Mouse (Mus musculus) layer of hippocampus, adult 2 months (tissue): Measurements from ENCODE around the gene Dgki. TPM values are rescaled to one million over a fixed set of nuclear protein-coding genes. Genes with fewer than 3 reads are reported as not detected.

ENCODE experiments used
- DNase-seq, 2 experiments: peaks; one replicate each; pipeline ENCODE4 v3.0.0; 2022; ENCODE audit warnings: low spot score in 2 of 2
- H3K27ac ChIP-seq: fragments of 200-600 bp; 2 replicates; pipeline ENCODE4 v1.8.1; 2022
- H3K4me3 ChIP-seq: fragments of 200-600 bp; 2 replicates; pipeline ENCODE4 v1.8.1; 2022; ENCODE audit warnings: mild to moderate bottlenecking
- CTCF ChIP-seq: fragments of 200-600 bp; conservative IDR thresholded peaks from 2 replicates; pipeline ENCODE4 v1.8.1; 2022; ENCODE audit warnings: antibody characterized with exemption, mild to moderate bottlenecking, moderate library complexity
- long read RNA-seq, 2 experiments: library from polyadenylated mRNA; stranded (forward); transcript quantifications; one replicate each; pipeline ENCODE4 v2.0.0; 2021; ENCODE audit warnings: borderline mapping rate in 2 of 2
- total RNA-seq, 2 experiments: library from RNA; stranded (reverse); gene quantifications; 2 replicates each; pipeline ENCODE4 v1.2.3; 2021

The Dgki gene
- 10 to 100 TPM; 88.6 to 89.5 TPM for total RNA-seq
- long read RNA-seq, experiment 1, partial matches to known transcripts = 2 of 9 reads
- long read RNA-seq, experiment 1, other reads (novel, unspliced or antisense) = 4 of 9 reads
- long read RNA-seq, experiment 2, partial matches to known transcripts = 4 of 17 reads
- long read RNA-seq, experiment 2, other reads (novel, unspliced or antisense) = 12 of 17 reads

DNA sequence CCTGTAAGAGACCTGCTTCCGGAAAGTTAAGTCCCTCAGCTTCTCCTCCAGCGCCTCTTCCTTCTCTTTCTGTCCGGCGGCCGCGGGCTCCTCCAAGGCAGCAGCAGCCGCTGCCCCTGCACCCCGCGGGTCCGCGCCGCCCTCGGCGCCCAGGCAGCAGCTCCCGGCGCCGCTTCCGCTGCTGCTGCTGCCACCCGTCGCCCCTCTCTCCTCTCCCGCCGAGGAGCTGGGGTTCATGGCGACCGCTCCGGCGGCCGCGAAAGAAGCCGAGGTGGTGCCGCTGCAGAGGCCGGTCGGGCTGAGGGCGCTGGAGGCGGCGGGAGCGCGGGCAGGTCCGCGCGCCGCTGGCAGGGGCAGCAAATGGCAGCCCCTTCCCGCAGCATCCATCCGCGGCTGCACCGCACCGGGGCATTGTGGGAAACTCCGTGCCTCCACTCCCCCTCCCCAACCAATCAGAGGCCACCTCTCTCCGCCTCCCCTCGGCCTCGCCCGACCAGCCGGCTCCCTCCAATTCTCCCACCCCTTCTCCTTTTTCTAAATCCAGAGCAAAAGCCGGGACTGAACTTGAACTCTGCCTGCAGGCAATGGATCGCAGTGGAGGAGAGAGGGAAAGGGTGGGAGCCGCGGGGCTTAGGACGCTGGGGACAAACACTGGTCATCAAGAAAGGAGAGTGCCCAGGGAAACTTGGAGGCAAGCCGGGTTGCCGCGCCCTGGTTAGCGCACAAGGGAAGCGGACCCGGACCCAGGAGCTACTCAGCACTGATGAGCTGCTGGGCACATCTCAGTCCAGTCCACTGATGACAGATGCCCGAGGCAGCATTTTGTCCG, at the start of gene Dgki:
Dgki (minus strand) TSS at position 623 of the 829 bp plus-strand sequence.
- no peak for TF ChIP-seq CTCF
- H3K4me3 ChIP-seq = peak within 1 kb of the TSS; percentile 84
- peak; percentile 87 to 91 for DNase-seq

DNA sequence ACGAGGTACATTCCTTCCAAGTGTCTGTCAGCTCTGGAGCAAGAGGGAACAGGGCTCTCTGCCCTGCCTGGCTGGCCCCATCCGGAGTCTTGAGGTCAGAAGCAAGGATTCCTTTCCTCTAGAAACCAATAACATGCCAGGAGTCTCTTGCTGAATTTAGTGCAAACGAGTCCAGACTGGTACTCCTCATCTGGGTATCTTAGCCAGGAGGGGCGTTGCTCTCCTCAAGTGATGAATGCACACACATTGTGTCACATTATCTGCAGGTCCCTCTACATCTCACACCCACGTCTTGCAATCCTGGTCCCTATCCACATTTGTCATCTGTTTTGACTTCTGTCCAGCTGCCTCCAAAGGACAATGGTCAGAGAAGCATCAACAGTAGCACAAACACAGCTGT, 47.6 kb upstream of the Dgki start:
- TF ChIP-seq CTCF = no peak
- Histone ChIP-seq H3K27ac (no peak overlapping the region), H3K4me3 (no peak overlapping the region)
- no peak for DNase-seq

More for the DNA sequence above, at the start of gene Dgki:
- H3K27ac ChIP-seq = peak within 1 kb of the TSS; percentile 95

DNA sequence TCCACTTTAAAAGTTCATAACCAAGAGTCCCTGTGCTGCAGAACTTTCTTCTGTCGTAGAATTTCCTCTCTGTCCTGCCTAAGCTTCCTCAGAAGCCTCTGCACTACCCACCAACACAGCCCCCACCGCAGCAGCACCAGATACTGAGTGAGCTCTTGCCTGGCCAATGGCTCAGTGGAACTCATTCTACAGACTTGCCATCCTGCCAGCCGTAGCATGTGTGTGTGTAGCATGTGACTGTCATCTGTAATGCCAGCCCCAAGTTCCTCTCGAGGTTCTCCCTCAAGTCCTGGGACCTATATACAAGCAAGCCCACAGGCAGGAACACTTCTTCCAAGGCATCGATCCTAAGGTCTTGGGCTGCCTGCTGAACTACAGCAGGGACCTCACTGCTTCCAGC, 38.1 kb upstream of the Dgki start:
- no peak overlapping the region for H3K4me3 ChIP-seq
- peak in 1 of 2 experiments; percentile 9 for DNase-seq
- no peak overlapping the region for H3K27ac ChIP-seq
- no peak for TF ChIP-seq CTCF

DNA sequence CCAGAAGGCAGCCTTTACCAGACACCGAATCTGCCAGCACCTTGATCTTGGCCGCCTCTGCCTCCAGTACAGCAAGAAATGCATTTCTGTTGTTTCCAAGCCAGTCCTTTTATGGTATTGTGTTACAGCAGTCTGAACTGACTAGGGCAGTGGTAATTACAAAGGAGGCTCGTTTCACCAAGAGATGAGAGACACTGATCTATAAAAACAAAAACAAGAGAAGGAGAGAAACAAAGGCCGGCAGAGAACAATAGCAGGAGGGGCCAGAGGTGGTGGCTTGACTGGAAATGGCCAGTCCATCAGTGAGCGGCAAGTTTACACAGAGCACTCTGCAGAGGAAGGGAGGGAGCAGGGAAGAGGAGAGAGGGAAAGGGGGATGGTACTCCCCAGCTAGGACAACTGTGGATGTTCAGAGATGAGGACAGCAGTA, 36.9 kb upstream of the Dgki start:
- H3K4me3 ChIP-seq = no peak overlapping the region
- TF ChIP-seq CTCF = no peak
- no peak for DNase-seq
- peak overlapping the region; percentile 36; the same call in 1 of the 2 replicates for H3K27ac ChIP-seq

DNA sequence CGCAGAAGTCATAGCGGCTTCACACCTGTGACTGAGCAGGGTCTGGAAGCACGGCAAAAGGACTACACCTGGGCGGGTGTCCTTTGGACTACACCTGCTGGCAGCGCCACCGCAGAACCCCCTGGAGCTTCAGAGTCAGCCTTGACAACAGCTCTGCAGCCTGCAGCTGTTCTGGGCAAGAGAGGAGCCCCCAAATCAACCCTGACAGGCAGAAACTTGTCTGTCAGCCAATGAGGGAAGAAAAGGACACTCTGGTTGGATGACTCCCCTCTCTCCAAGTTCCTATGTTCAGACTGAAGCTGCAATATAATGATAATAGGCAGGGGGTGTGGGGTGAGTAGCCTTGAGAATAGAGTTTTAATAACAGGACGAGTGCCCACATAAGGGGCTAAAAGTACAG, 36.4 kb upstream of the Dgki start:
- TF ChIP-seq CTCF = no peak
- DNase-seq = no peak
- Histone ChIP-seq H3K27ac (peak overlapping the region; percentile 21; the same call in 1 of the 2 replicates), H3K4me3 (no peak overlapping the region)

DNA sequence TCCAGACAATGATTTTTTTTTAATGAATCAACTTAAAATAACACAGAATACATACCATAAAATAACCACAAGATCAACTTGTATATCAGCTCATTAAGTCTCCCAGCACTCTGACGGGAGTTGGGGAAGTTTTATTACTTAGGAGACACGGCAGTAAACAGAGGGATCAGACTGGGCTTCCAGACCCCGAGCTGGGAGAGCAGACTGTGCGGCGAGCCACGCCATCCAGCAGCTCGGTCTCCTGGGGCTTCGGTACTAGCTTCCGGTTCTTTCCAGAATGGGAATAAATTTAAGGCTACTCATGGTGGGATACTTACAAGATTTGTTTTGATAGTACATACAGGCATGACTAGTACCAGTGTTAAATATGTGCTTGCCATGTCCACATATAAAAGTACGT, 32.9 kb upstream of the Dgki start:
- Histone ChIP-seq H3K4me3 (no peak overlapping the region), H3K27ac (no peak overlapping the region)
- DNase-seq = peak in 1 of 2 experiments; percentile 4
- no peak for TF ChIP-seq CTCF

DNA sequence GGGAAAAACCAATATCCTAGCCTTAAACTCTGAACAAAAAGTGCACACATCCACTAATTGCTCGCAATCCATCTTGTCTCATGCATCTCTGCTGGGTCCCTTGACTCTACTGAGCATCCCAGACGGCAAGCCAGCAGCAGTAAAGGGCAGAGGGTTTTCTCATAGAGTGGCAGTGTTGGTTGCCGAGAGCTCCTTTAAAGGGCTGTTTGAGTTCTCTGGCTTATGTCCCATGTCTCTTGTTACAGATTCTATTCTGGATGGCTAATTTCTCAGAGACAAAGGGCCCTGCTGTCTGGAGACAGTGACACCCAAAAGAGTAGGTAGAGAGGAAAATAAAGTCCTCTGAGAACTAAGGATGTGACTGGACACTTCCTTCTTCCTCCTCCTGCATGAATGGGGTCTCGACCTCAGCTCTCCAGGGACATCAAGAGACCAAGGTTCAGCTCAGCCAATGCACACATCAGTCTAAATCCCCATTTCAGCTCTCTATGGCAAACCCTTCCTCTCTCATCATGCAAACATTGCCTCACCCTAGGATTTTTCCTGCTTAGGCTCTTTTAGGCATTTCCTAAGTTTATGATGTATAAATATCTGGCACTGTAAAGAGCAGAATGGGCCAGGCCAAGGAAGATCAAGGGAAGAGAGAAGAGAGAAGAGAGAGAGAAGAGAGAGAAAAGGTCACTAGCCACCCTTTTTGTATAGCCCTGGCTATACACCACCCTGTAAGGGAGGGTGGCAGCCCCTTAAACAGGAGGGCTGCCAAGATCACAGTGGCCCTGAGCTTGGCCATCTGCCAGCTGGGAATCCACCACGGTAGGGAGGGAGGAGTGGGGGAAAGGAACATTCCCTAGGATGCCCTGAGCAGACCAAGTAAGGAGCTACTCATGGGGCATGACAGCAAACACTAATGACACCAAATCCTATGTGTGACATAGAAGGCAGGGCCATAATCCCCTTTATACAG, 30.2 kb upstream of the Dgki start:
- Histone ChIP-seq H3K4me3 (no peak overlapping the region), H3K27ac (peak overlapping the region; percentile 32; the same call in 1 of the 2 replicates)
- no peak for DNase-seq
- no peak for TF ChIP-seq CTCF

DNA sequence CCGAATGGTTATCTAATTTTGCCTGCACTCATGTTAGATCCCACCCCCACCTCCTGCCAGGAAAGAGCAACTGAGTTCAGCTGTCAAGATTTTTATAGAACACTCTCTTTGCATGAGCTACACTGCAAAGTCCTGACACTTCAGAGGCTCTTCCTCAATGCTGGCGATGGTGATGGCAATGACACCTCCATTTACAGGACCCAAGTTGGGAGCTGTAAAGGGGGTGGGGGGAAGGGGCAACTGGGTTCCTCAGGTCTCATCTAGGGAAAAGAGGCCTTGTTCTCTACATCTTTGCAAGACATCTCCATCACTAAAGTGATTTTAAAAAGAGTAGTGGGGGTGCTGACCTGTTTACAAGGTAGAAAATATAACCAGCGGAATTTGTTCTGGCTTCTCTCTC, 29.4 kb upstream of the Dgki start:
- H3K27ac ChIP-seq = no peak overlapping the region
- TF ChIP-seq CTCF = no peak
- no peak overlapping the region for H3K4me3 ChIP-seq
- DNase-seq = no peak

DNA sequence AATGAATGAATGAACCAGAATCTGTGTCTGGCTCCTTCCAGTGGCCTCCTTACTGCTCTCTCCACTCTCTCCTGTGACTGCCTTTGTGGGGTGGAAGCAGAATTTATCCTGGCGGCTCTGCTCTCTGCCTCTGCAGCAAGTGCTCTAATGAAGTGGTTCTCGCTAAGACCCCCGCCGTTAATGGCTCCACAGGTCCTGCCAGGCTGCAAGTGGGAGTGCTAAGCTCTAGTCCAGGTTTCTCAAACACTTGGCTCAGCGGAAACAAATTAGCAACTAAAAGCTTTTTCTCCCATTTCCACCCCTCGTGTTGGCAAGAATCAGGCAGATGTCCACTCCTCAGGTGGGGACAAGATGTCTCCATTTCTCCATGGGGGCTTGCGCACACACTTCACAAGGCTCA, 28.7 kb upstream of the Dgki start:
- DNase-seq = no peak
- no peak overlapping the region for H3K27ac ChIP-seq
- H3K4me3 ChIP-seq = no peak overlapping the region
- no peak for TF ChIP-seq CTCF

DNA sequence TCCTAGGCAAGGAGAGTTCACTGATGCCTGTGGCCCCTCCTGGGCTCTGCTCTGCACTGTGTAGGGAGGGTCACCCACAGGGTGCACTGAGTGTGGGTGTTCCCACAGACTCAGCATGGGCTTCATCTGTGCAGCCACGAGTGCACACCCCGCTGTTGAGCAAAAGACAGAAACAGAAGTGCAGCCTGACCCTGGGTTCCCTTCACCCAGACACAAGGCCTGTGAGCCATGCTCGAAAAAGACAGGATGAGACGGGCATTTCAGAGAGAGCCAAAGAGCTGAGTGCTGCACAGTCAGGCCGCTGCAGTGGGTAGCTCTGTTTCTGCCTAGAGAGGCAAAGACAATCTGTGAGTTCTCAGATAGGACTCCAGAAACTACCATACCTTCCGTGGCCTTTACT, 27.5 kb upstream of the Dgki start:
- TF ChIP-seq CTCF = no peak
- Histone ChIP-seq H3K4me3 (no peak overlapping the region), H3K27ac (no peak overlapping the region)

DNA sequence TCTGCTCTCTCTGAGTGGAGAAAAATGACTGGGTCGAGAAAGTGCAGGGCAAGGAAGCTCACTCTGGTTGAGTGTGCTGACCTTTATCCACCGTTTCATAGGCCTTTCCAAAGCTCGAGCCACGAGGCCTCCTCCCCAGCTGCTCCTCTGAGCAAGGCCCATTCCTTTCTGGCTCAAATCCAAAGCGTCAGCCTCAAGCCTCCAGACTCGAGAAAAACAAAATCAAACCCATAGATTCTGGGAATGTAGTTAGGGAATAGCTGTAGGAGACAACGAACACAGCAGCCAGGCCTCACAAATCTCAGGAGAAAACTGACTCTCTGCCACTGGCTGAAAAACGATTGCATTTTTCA, 26.6 kb upstream of the Dgki start:
- no peak for DNase-seq
- no peak overlapping the region for H3K27ac ChIP-seq
- no peak overlapping the region for H3K4me3 ChIP-seq
- TF ChIP-seq CTCF = no peak

More for the DNA sequence above, 27.5 kb upstream of the Dgki start:
- no peak for DNase-seq

DNA sequence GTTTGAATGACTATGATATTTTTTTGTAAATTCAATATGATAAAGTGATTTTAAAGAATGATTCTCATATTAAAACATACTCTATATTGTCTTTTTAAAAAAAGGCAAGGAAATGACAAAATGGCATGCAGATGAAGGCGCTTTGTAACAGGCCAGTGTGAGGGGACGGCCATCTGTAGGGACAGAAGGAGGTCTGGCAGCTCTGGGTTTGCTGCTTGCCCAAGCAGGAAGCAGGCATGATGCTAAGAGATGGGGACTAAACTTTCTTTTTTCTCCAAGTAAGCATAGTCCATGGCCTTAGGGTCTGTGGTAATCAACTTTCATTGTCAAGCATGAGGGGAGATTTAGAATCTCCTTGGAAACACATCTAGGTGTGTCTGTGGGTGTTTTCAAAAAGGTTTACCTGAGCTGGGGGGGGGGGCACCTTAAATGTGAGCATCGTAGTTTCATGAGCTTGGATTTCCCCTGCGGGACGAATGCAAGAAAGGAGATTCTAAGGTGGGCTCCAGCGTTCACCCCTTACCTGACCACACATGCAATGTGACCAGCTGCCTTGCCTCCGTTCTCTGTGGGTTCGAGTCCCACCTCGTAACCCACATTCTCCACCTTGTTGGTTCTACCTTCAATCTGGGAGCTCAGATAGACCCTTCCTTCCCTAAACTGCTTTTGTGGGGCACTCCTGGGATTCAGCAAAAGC, 26.1 kb upstream of the Dgki start:
- DNase-seq = no peak
- Histone ChIP-seq H3K4me3 (no peak overlapping the region), H3K27ac (no peak overlapping the region)
- TF ChIP-seq CTCF = no peak

DNA sequence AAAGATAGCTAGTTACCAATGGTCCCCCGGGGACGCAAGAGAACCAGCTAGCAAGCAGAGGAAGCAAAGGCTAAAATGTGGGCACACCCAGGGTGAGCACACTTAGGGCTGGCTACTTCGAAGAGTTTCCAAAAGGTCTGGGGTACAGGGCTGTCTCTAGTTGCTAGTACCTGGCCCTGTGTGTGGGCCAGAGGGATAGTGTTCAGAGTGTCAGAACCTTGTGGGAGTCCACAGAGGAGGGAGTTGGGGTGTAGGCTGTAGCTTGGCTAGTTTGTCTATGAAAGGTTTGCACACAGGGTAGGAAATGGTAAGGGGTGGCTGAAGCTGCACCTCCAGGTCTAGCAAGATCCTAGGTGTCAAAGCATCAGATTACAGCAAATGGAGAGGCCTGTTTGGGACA, 25.1 kb upstream of the Dgki start:
- TF ChIP-seq CTCF = no peak
- H3K4me3 ChIP-seq = no peak overlapping the region
- no peak overlapping the region for H3K27ac ChIP-seq
- DNase-seq = no peak
